Comparison of ENCODE assay signal across 13 mouse cellular contexts in genomic region chr1:153321404-153321803, GRCm38 (mm10). TPM values are rescaled to one million over a fixed set of nuclear protein-coding genes. Genes with fewer than 3 reads are reported as not detected.
DNase-seq lines count a peak whose midpoint lies in the region; ATAC-seq and TF ChIP-seq lines count a peak whose summit lies in the region.
"Had no signal": no experiment of that assay in that cellular context is flagged by ENCODE, and none has a peak within 500 bp of the region (broad histone marks: within the 10 kb centered on the region; RNA-seq: fewer than 3 reads in every experiment).

No protein-coding gene starts in this region.

- no peak overlapping the region for H3K9ac ChIP-seq in kidney, postnatal 0 days (ENCODE audit: low read depth, low read length)
- no peak overlapping the region for H3K9ac ChIP-seq in intestine, postnatal 0 days (ENCODE audit: low read depth, low read length)
- H3K9ac ChIP-seq in midbrain, embryonic 13.5 days (replicated peaks) = no peak overlapping the region
- H3K9ac ChIP-seq: forebrain, embryonic 13.5 days; liver, embryonic 15.5 days had no signal

- TF ChIP-seq POLR2A in kidney, adult 2 months (IDR thresholded peaks at IDR 0.05; ENCODE audit: low read depth, low read length) = no peak

- no peak overlapping the region for H3K4me3 ChIP-seq in heart, embryonic 10.5 days
- no peak overlapping the region for H3K4me3 ChIP-seq in kidney, postnatal 0 days (replicated peaks; ENCODE audit: low read depth, low read length)
- no peak overlapping the region for H3K4me3 ChIP-seq in kidney, adult 2 months (ENCODE audit: insufficient read depth, low read depth, low read length)
- peak overlapping the region; percentile 59; the same call in 1 of the 2 replicates for H3K4me3 ChIP-seq in G1E (ENCODE audit: low read depth, low read length)
- H3K4me3 ChIP-seq in intestine, postnatal 0 days (ENCODE audit: low read depth, low read length) = no peak overlapping the region
- H3K4me3 ChIP-seq in midbrain, embryonic 13.5 days (replicated peaks) = no peak overlapping the region
- H3K4me3 ChIP-seq: forebrain, embryonic 13.5 days; liver, embryonic 15.5 days had no signal

- intact Hi-C loops in heart, postnatal 14 days (cut with DNase I) = no loop called here

- peak overlapping the region; percentile 81 for H3K27ac ChIP-seq in heart, embryonic 10.5 days
- H3K27ac ChIP-seq in kidney, postnatal 0 days = peak overlapping the region; percentile 57; the same call in 1 of the 2 replicates
- no peak overlapping the region for H3K27ac ChIP-seq in kidney, adult 2 months (ENCODE audit: insufficient read depth, low read depth, low read length)
- no peak overlapping the region for H3K27ac ChIP-seq in intestine, postnatal 0 days (ENCODE audit: low read depth, low read length)
- H3K27ac ChIP-seq in midbrain, embryonic 13.5 days = no peak overlapping the region
- H3K27ac ChIP-seq: forebrain, embryonic 13.5 days; hindbrain, postnatal 0 days; liver, embryonic 15.5 days had no signal

- peaks cover 78% of the 10 kb centered on the region for H3K4me1 ChIP-seq in heart, embryonic 10.5 days
- peaks cover 57% of the 10 kb centered on the region for H3K4me1 ChIP-seq in kidney, postnatal 0 days (replicated peaks; ENCODE audit: insufficient read depth, low read length)
- H3K4me1 ChIP-seq in kidney, adult 2 months (ENCODE audit: control insufficient read depth, insufficient read depth, low read length) = no peaks in the 10 kb centered on the region; the same call in 1 of the 2 replicates
- H3K4me1 ChIP-seq in G1E (ENCODE audit: insufficient read depth, low read depth, low read length) = peaks cover 72% of the 10 kb centered on the region
- H3K4me1 ChIP-seq in intestine, postnatal 0 days (replicated peaks; ENCODE audit: control insufficient read depth, insufficient read depth, low read length) = peaks cover 16% of the 10 kb centered on the region
- H3K4me1 ChIP-seq in midbrain, embryonic 13.5 days (replicated peaks) = 0 out of 2 replicates have a peak, but pooled peaks cover 5% of the 10 kb centered on the region

- H3K4me2 ChIP-seq in kidney, postnatal 0 days (ENCODE audit: low read length) = no peak overlapping the region
- peak overlapping the region; percentile 37 for H3K4me2 ChIP-seq in intestine, postnatal 0 days (replicated peaks; ENCODE audit: low read depth)
- no peak overlapping the region for H3K4me2 ChIP-seq in midbrain, embryonic 13.5 days (replicated peaks)
- H3K4me2 ChIP-seq: forebrain, embryonic 13.5 days; liver, embryonic 15.5 days had no signal

- DNase-seq in heart, embryonic 10.5 days (ENCODE audit: low spot score) = no peak
- DNase-seq in heart, postnatal 14 days = no peak
- DNase-seq in kidney, postnatal 0 days (ENCODE audit: low spot score) = no peak
- no peak for DNase-seq in kidney, adult 2 months
- DNase-seq in G1E (ENCODE audit: low spot score) = no peak
- no peak for DNase-seq in adrenal gland, postnatal 25 days
- DNase-seq: cerebellum, adult 2 months had no signal

- no peak for ATAC-seq in kidney, postnatal 0 days (replicated peaks; ENCODE audit: low FRiP score, low read depth)
- no peak for ATAC-seq in G1E (ENCODE audit: extremely low read depth, insufficient number of reproducible peaks, low FRiP score, poor library complexity, severe bottlenecking)
- ATAC-seq in intestine, postnatal 0 days = no peak
- no peak for ATAC-seq in midbrain, embryonic 13.5 days
- ATAC-seq: forebrain, embryonic 13.5 days; hindbrain, postnatal 0 days; midbrain, embryonic 16.5 days had no signal

- H3K9me3 ChIP-seq in heart, embryonic 10.5 days = no peaks in the 10 kb centered on the region
- no peaks in the 10 kb centered on the region for H3K9me3 ChIP-seq in kidney, postnatal 0 days (replicated peaks; ENCODE audit: low read length)
- H3K9me3 ChIP-seq in G1E (replicated peaks) = no peaks in the 10 kb centered on the region
- H3K9me3 ChIP-seq in intestine, postnatal 0 days (ENCODE audit: control insufficient read depth) = no peaks in the 10 kb centered on the region
- H3K9me3 ChIP-seq in midbrain, embryonic 13.5 days = no peaks in the 10 kb centered on the region
- H3K9me3 ChIP-seq: forebrain, embryonic 13.5 days; liver, embryonic 15.5 days had no signal

- 53% methylated on average over 12 of the region's 12 CpGs for WGBS in heart, embryonic 10.5 days
- WGBS in kidney, postnatal 0 days = 69% methylated on average over 12 of the region's 12 CpGs
- 69% methylated on average over 12 of the region's 12 CpGs for WGBS in kidney, adult 2 months
- 55% methylated on average over 12 of the region's 12 CpGs for WGBS in intestine, postnatal 0 days
- 89% methylated on average over 12 of the region's 12 CpGs for WGBS in midbrain, embryonic 13.5 days

- H3K27me3 ChIP-seq in heart, embryonic 10.5 days (ENCODE audit: insufficient read depth, poor library complexity, severe bottlenecking) = no peaks in the 10 kb centered on the region
- H3K27me3 ChIP-seq in kidney, postnatal 0 days (ENCODE audit: insufficient read depth, low read length) = no peaks in the 10 kb centered on the region
- no peaks in the 10 kb centered on the region for H3K27me3 ChIP-seq in kidney, adult 2 months (replicated peaks; ENCODE audit: control insufficient read depth, insufficient read depth, low read length)
- H3K27me3 ChIP-seq in G1E (ENCODE audit: insufficient read depth, low read length) = no peaks in the 10 kb centered on the region
- H3K27me3 ChIP-seq in intestine, postnatal 0 days (replicated peaks; ENCODE audit: control insufficient read depth, insufficient read depth, low read length) = no peaks in the 10 kb centered on the region
- no peaks in the 10 kb centered on the region for H3K27me3 ChIP-seq in midbrain, embryonic 13.5 days
- H3K27me3 ChIP-seq: forebrain, embryonic 13.5 days; liver, embryonic 15.5 days had no signal

- H3K36me3 ChIP-seq in heart, embryonic 10.5 days = peaks cover 30% of the 10 kb centered on the region
- H3K36me3 ChIP-seq in kidney, postnatal 0 days (ENCODE audit: insufficient read depth, low read length) = peaks cover 17% of the 10 kb centered on the region; the same call in 1 of the 2 replicates
- H3K36me3 ChIP-seq in kidney, adult 2 months (ENCODE audit: control insufficient read depth, insufficient read depth, low read length) = no peaks in the 10 kb centered on the region
- peaks cover 60% of the 10 kb centered on the region for H3K36me3 ChIP-seq in G1E (replicated peaks)
- peaks cover 10% of the 10 kb centered on the region; the same call in 1 of the 2 replicates for H3K36me3 ChIP-seq in intestine, postnatal 0 days (ENCODE audit: control insufficient read depth, insufficient read depth)
- peaks cover 4% of the 10 kb centered on the region; the same call in 1 of the 2 replicates for H3K36me3 ChIP-seq in midbrain, embryonic 13.5 days
- H3K36me3 ChIP-seq: liver, embryonic 15.5 days had no signal

- no peak for TF ChIP-seq CTCF in kidney, postnatal 0 days (IDR thresholded peaks at IDR 0.05; ENCODE audit: low read depth)
- no peak for TF ChIP-seq CTCF in kidney, adult 2 months (conservative IDR thresholded peaks at IDR 0.05; ENCODE audit: insufficient read depth, insufficient read length, low read depth, low read length)
- TF ChIP-seq CTCF in G1E (IDR thresholded peaks at IDR 0.05; ENCODE audit: low read depth, low read length) = no peak
- TF ChIP-seq CTCF in intestine, postnatal 0 days (IDR thresholded peaks at IDR 0.05; ENCODE audit: low read depth) = no peak

RNA-seq across cellular contexts. Expression of gene Lamc1, which starts 11.2 kb away (rescaled TPM):
- 62.6 and 85.3 TPM in 2 replicates for polyA plus RNA-seq in heart, embryonic 10.5 days (2016; fragmentation: Nextera tagmentation; extraction: Ambion mirVana)
- total RNA-seq in heart, postnatal 14 days (2021) = 100 to 1,000 TPM; 303 to 323 TPM
- 106 and 107 TPM in 2 replicates for polyA plus RNA-seq in kidney, postnatal 0 days (2015; fragmentation: Nextera tagmentation; extraction: Ambion mirVana)
- polyA plus RNA-seq in kidney, adult 2 months (2012; rRNA removed) = 44.6 and 47.8 TPM in 2 replicates
- total RNA-seq in G1E (2014; fragmentation: Nextera tagmentation) (81.0 and 90.6 TPM in 2 replicates), G1E (2017) (20.1 and 26.1 TPM in 2 replicates)
- 14.0 and 19.0 TPM in 2 replicates for polyA plus RNA-seq in G1E (2012)
- polyA plus RNA-seq in intestine, postnatal 0 days (2015; fragmentation: Nextera tagmentation; extraction: Ambion mirVana) = 39.2 and 44.5 TPM in 2 replicates
- total RNA-seq in adrenal gland, postnatal 25 days (2021) = 96.3 and 103 TPM in 2 replicates
- 11.3 and 14.9 TPM in 2 replicates for polyA plus RNA-seq in midbrain, embryonic 13.5 days (2015; fragmentation: Nextera tagmentation; extraction: Ambion mirVana)

Comparison
In these comparisons a context has a peak if more than half of its experiments do, and no peak if none do; other contexts are left out.
1. H3K27ac ChIP-seq: peak in heart, embryonic 10.5 days (single experiment) and kidney, postnatal 0 days (single experiment); none in kidney, adult 2 months (single experiment), intestine, postnatal 0 days (single experiment) and midbrain, embryonic 13.5 days (single experiment).